Mouse (Mus musculus) liver, adult 2 months (tissue): ENCODE data around the gene Xrcc4. TPM values are rescaled to one million over a fixed set of nuclear protein-coding genes. Genes with fewer than 3 reads are reported as not detected.
"Not testable (repeated sequence)": the region's sequence is repeated elsewhere in the genome, so short reads cannot be mapped to it uniquely, and the experiment has no call there.

Source experiments
- DNase-seq: peaks from one replicate; pipeline ENCODE4 v3.0.0-alpha.2; 2011; ENCODE audit warnings: low read depth, low spot score; ENCODE audit errors: extremely low read depth
- H3K27ac ChIP-seq: fragments of 200-500 bp; replicated peaks from 2 replicates; pipeline ENCODE4 v1.5.1; 2012; ENCODE audit warnings: low read depth, mild to moderate bottlenecking, control low read depth, inconsistent platforms, low read length; ENCODE audit not compliant: insufficient read depth
- H3K27me3 ChIP-seq: fragments of 200-500 bp; 2 replicates; pipeline ENCODE4 v1.6.1; 2012; ENCODE audit warnings: mild to moderate bottlenecking, moderate library complexity, low read length, inconsistent platforms; ENCODE audit not compliant: control insufficient read depth, insufficient read depth
- H3K36me3 ChIP-seq: fragments of 200-500 bp; 2 replicates; pipeline ENCODE4 v1.6.1; 2012; ENCODE audit warnings: low read length, inconsistent platforms; ENCODE audit not compliant: control insufficient read depth, insufficient read depth
- H3K4me1 ChIP-seq: fragments of 200-500 bp; 2 replicates; pipeline ENCODE4 v1.6.1; 2011; ENCODE audit warnings: low read length; ENCODE audit not compliant: control insufficient read depth, insufficient read depth
- H3K4me3 ChIP-seq: fragments of 200-500 bp; 2 replicates; pipeline ENCODE4 v1.5.1; 2011; ENCODE audit warnings: low read depth, mild to moderate bottlenecking, control low read depth, low read length, moderate library complexity; ENCODE audit not compliant: insufficient read depth
- H3K79me2 ChIP-seq: fragments of 200-500 bp; 2 replicates; pipeline ENCODE4 v1.6.1; 2012; ENCODE audit warnings: inconsistent platforms, mild to moderate bottlenecking, low read length, moderate library complexity; ENCODE audit not compliant: control insufficient read depth, insufficient read depth
- H3K9ac ChIP-seq: fragments of 200-500 bp; 2 replicates; pipeline ENCODE4 v1.6.1; 2012; ENCODE audit warnings: low read depth, mild to moderate bottlenecking, control low read depth, inconsistent platforms, low read length
- CTCF ChIP-seq: fragments of 200-500 bp; IDR thresholded peaks from 2 replicates; pipeline ENCODE4 v1.5.1; 2011; ENCODE audit warnings: low read depth, low read length, control low read depth
- POLR2A ChIP-seq: fragments of 200-500 bp; IDR thresholded peaks from 2 replicates; pipeline ENCODE4 v1.6.1; 2011; ENCODE audit warnings: low read length, control low read depth; ENCODE audit not compliant: insufficient read depth; ENCODE audit errors: extremely low read depth
- WGBS: fragments of 180-500 bp; shearing (Covaris S2); methylation state at CpG from one replicate; pipeline ENCODE4 v1.1.7; 2018; 5-methylcytosine and 5-hydroxymethylcytosine counted together
- polyA plus RNA-seq: library from polyadenylated mRNA; depleted of rRNA; stranded (reverse); fragments of >200 nt; gene quantifications from 2 replicates; pipeline ENCODE4 v1.2.3, GENCODE M21; 2012; rRNA removed
- total RNA-seq: library from RNA; depleted of rRNA; stranded (reverse); fragments of >200 nt; gene quantifications from 2 replicates; pipeline ENCODE4 v1.2.3, GENCODE M21; 2014; rRNA removed

Gene Xrcc4
- 10.8 and 13.6 TPM in 2 replicates for total RNA-seq
- polyA plus RNA-seq, result 0.22 and 0.56 TPM in 2 replicates

GRCm38 (mm10) chr13:90088962-90089824 lies at the start of gene Xrcc4, which contains the start of gene Tmem167:
Gene Xrcc4 (minus strand): TSS chr13:90089608.
Gene Tmem167 (plus strand): TSS chr13:90089123.
- peak; percentile 97 for DNase-seq
- TF ChIP-seq POLR2A (0 out of 2 replicates have a peak, but pooled peaks have one; percentile 44), CTCF (no peak)
- Histone ChIP-seq H3K27me3 (no peaks in the 10 kb centered on the region), H3K9ac (peak within 1 kb of the TSS; percentile 84), H3K36me3 (no peaks in the 10 kb centered on the region), H3K4me3 (peak within 1 kb of the TSS; percentile 96), H3K79me2 (peaks cover 12% of the 10 kb centered on the region; the same call in 1 of the 2 replicates), H3K4me1 (peaks cover 2% of the 10 kb centered on the region; the same call in 1 of the 2 replicates), H3K27ac (peak within 1 kb of the TSS; percentile 78)
- 2% methylated on average over 41 of the region's 41 CpGs for WGBS

- no peaks in the 10 kb centered on the region for H3K36me3 ChIP-seq
- no peaks in the 10 kb centered on the region for H3K79me2 ChIP-seq
- H3K27me3 ChIP-seq, result no peaks in the 10 kb centered on the region
- TF ChIP-seq POLR2A (no peak), CTCF (no peak)
- no peaks in the 10 kb centered on the region for H3K4me1 ChIP-seq
- 90% methylated on average over 3 of the region's 3 CpGs for WGBS
- no peak overlapping the region for H3K27ac ChIP-seq
- H3K4me3 ChIP-seq, result no peak overlapping the region
- no peak overlapping the region for H3K9ac ChIP-seq
- DNase-seq, result no peak
Measured at GRCm38 (mm10) chr13:90136156-90136910, 46.9 kb upstream of the Xrcc4 start.

GRCm38 (mm10) chr13:90111681-90112080 lies 22.3 kb upstream of the Xrcc4 start:
- no peak overlapping the region for H3K27ac ChIP-seq
- WGBS, result 83% methylated on average over 1 of the region's 1 CpGs
- no peak overlapping the region for H3K4me3 ChIP-seq
- no peaks in the 10 kb centered on the region for H3K79me2 ChIP-seq
- DNase-seq, result no peak
- TF ChIP-seq CTCF, result no peak
- TF ChIP-seq POLR2A, result no peak
- no peak overlapping the region for H3K9ac ChIP-seq
- peaks cover 3% of the 10 kb centered on the region; the same call in 1 of the 2 replicates for H3K4me1 ChIP-seq
- H3K27me3 ChIP-seq, result no peaks in the 10 kb centered on the region
- H3K36me3 ChIP-seq, result no peaks in the 10 kb centered on the region; the same call in 1 of the 2 replicates

GRCm38 (mm10) chr13:90108746-90109145 lies 19.3 kb upstream of the Xrcc4 start:
- not testable (repeated sequence) for H3K79me2 ChIP-seq, H3K4me1 ChIP-seq, H3K4me3 ChIP-seq, H3K27me3 ChIP-seq, H3K9ac ChIP-seq, H3K27ac ChIP-seq
- DNase-seq, result peak; percentile 21
- H3K36me3 ChIP-seq, result peaks cover 20% of the 10 kb centered on the region
- 64% methylated on average over 5 of the region's 5 CpGs for WGBS

GRCm38 (mm10) chr13:90106139-90106538 lies 16.7 kb upstream of the Xrcc4 start:
- H3K4me3 ChIP-seq, result no peak overlapping the region
- no peak for TF ChIP-seq CTCF
- no peak for TF ChIP-seq POLR2A
- H3K36me3 ChIP-seq, result peaks cover 35% of the 10 kb centered on the region
- no peaks in the 10 kb centered on the region for H3K27me3 ChIP-seq
- no peak overlapping the region for H3K27ac ChIP-seq
- H3K79me2 ChIP-seq, result no peaks in the 10 kb centered on the region
- no peak for DNase-seq
- peaks cover 3% of the 10 kb centered on the region; the same call in 1 of the 2 replicates for H3K4me1 ChIP-seq
- 96% methylated on average over 7 of the region's 7 CpGs for WGBS
- H3K9ac ChIP-seq, result no peak overlapping the region

- Histone ChIP-seq H3K27me3 (no peaks in the 10 kb centered on the region), H3K36me3 (peaks cover 48% of the 10 kb centered on the region), H3K9ac (no peak overlapping the region), H3K4me3 (no peak overlapping the region), H3K27ac (no peak overlapping the region), H3K4me1 (no peaks in the 10 kb centered on the region), H3K79me2 (no peaks in the 10 kb centered on the region)
- no peak for DNase-seq
- TF ChIP-seq CTCF (no peak), POLR2A (no peak)
Measured at GRCm38 (mm10) chr13:90101514-90101913, 12.1 kb upstream of the Xrcc4 start.
